Mouse (Mus musculus) intestine, embryonic 16.5 days (tissue): ENCODE measurements at regions not wholly inside any gene's neighbourhood (a gene's known extent, or its start where the extent isn't known, plus 50 kb on each side); places are given as distances from the start of the nearest gene placed in this dataset.

Experiments
- ATAC-seq: fragments of 200-750 bp; cut with Nextera tagmentation; 2 replicates; pipeline ENCODE4 v1.8.0; 2017; ENCODE audit warnings: moderate TSS enrichment, moderate library complexity
- H3K27ac ChIP-seq: fragments of 300-500 bp; sonication (generic); 2 replicates; pipeline ENCODE4 v1.5.1; 2014; ENCODE audit warnings: mild to moderate bottlenecking, low read length
- H3K27me3 ChIP-seq: fragments of 300-500 bp; sonication (generic); replicated peaks from 2 replicates; pipeline ENCODE4 v1.6.1; 2014; ENCODE audit warnings: low read length, control low read depth, mixed read lengths; ENCODE audit not compliant: control insufficient read depth, insufficient read depth
- H3K36me3 ChIP-seq: fragments of 300-500 bp; sonication (generic); 2 replicates; pipeline ENCODE4 v1.6.1; 2014; ENCODE audit warnings: low read length, control low read depth; ENCODE audit not compliant: control insufficient read depth, insufficient read depth
- H3K4me1 ChIP-seq: fragments of 300-500 bp; sonication (generic); 2 replicates; pipeline ENCODE4 v1.6.1; 2014; ENCODE audit warnings: low read length, control low read depth, mixed read lengths; ENCODE audit not compliant: control insufficient read depth, insufficient read depth
- H3K4me2 ChIP-seq: fragments of 300-500 bp; sonication (generic); 2 replicates; pipeline ENCODE4 v1.6.1; 2014; ENCODE audit warnings: low read depth, low read length, control low read depth
- H3K4me3 ChIP-seq: fragments of 300-500 bp; sonication (generic); 2 replicates; pipeline ENCODE4 v1.5.1; 2014; ENCODE audit warnings: mild to moderate bottlenecking, low read length
- H3K9ac ChIP-seq: fragments of 300-500 bp; sonication (generic); 2 replicates; pipeline ENCODE4 v1.6.1; 2014; ENCODE audit warnings: low read depth, low read length
- H3K9me3 ChIP-seq: fragments of 300-500 bp; sonication (generic); 2 replicates; pipeline ENCODE4 v1.6.1; 2016; ENCODE audit warnings: low read length, control low read depth; ENCODE audit not compliant: control insufficient read depth
- WGBS: fragments of 180-500 bp; shearing (Covaris S2); extraction: QIAGEN DNeasy Blood & Tissue Kit; methylation state at CpG from one replicate; pipeline ENCODE4 v1.1.7; 2014; 5-methylcytosine and 5-hydroxymethylcytosine counted together

- Histone ChIP-seq H3K4me3 (no peak overlapping the region), H3K9me3 (no peaks in the 10 kb centered on the region), H3K9ac (no peak overlapping the region), H3K27ac (no peak overlapping the region), H3K4me1 (0 out of 2 replicates have a peak, but pooled peaks cover 2% of the 10 kb centered on the region), H3K36me3 (no peaks in the 10 kb centered on the region), H3K27me3 (0 out of 2 replicates have a peak, but pooled peaks cover 5% of the 10 kb centered on the region), H3K4me2 (no peak overlapping the region)
- 61% methylated on average over 5 of the region's 5 CpGs for WGBS
- no peak for ATAC-seq
Measured at GRCm38 (mm10) chr5:103357558-103357957, 67.4 kb upstream of the Ptpn13 start.

- H3K4me2 ChIP-seq: no peak overlapping the region
- no peak for ATAC-seq
- H3K27ac ChIP-seq: no peak overlapping the region
- H3K36me3 ChIP-seq: no peaks in the 10 kb centered on the region
- H3K4me1 ChIP-seq: 0 out of 2 replicates have a peak, but pooled peaks cover 2% of the 10 kb centered on the region
- no peak overlapping the region for H3K4me3 ChIP-seq
- 0 out of 2 replicates have a peak, but pooled peaks cover 5% of the 10 kb centered on the region for H3K27me3 ChIP-seq
- H3K9me3 ChIP-seq: no peaks in the 10 kb centered on the region
- no peak overlapping the region for H3K9ac ChIP-seq
- WGBS: 65% methylated on average over 6 of the region's 6 CpGs
Measured at GRCm38 (mm10) chr5:103356500-103356899, 68.5 kb upstream of the Ptpn13 start.

GRCm38 (mm10) chr5:103355372-103356300 lies 69.4 kb upstream of the Ptpn13 start:
- no peak for ATAC-seq
- Histone ChIP-seq H3K9me3 (no peaks in the 10 kb centered on the region), H3K4me2 (no peak overlapping the region), H3K4me3 (no peak overlapping the region), H3K36me3 (no peaks in the 10 kb centered on the region), H3K9ac (no peak overlapping the region), H3K27ac (no peak overlapping the region), H3K4me1 (no peaks in the 10 kb centered on the region), H3K27me3 (0 out of 2 replicates have a peak, but pooled peaks cover 5% of the 10 kb centered on the region)
- 36% methylated on average over 21 of the region's 21 CpGs for WGBS

- H3K4me3 ChIP-seq: no peak overlapping the region
- no peak overlapping the region for H3K4me2 ChIP-seq
- no peaks in the 10 kb centered on the region for H3K36me3 ChIP-seq
- no peak overlapping the region for H3K9ac ChIP-seq
- no peaks in the 10 kb centered on the region; the same call in 1 of the 2 replicates for H3K27me3 ChIP-seq
- 23% methylated on average over 2 of the region's 2 CpGs for WGBS
- H3K4me1 ChIP-seq: no peaks in the 10 kb centered on the region
- no peak overlapping the region for H3K27ac ChIP-seq
- no peaks in the 10 kb centered on the region for H3K9me3 ChIP-seq
- ATAC-seq: no peak
Measured at GRCm38 (mm10) chr5:103343869-103344268, 81.1 kb upstream of the Ptpn13 start.

GRCm38 (mm10) chr5:103341456-103341855 lies 83.5 kb upstream of the Ptpn13 start:
- Histone ChIP-seq H3K4me2 (no peak overlapping the region), H3K36me3 (no peaks in the 10 kb centered on the region), H3K4me1 (no peaks in the 10 kb centered on the region), H3K27ac (no peak overlapping the region), H3K4me3 (no peak overlapping the region), H3K9ac (no peak overlapping the region), H3K9me3 (no peaks in the 10 kb centered on the region), H3K27me3 (no peaks in the 10 kb centered on the region; the same call in 1 of the 2 replicates)
- no peak for ATAC-seq
- WGBS: 48% methylated on average over 3 of the region's 3 CpGs

- H3K27ac ChIP-seq: no peak overlapping the region
- no peak for ATAC-seq
- WGBS: 38% methylated on average over 9 of the region's 9 CpGs
- no peak overlapping the region for H3K4me2 ChIP-seq
- H3K4me3 ChIP-seq: no peak overlapping the region
- no peaks in the 10 kb centered on the region for H3K36me3 ChIP-seq
- no peaks in the 10 kb centered on the region for H3K4me1 ChIP-seq
- no peaks in the 10 kb centered on the region for H3K9me3 ChIP-seq
- no peak overlapping the region for H3K9ac ChIP-seq
- H3K27me3 ChIP-seq: no peaks in the 10 kb centered on the region; the same call in 1 of the 2 replicates
Measured at GRCm38 (mm10) chr5:103340626-103341025, 84.4 kb upstream of the Ptpn13 start.

GRCm38 (mm10) chr5:103336689-103337490 lies 88.1 kb upstream of the Ptpn13 start:
- no peak overlapping the region for H3K27ac ChIP-seq
- H3K27me3 ChIP-seq: no peaks in the 10 kb centered on the region
- H3K36me3 ChIP-seq: no peaks in the 10 kb centered on the region
- H3K4me2 ChIP-seq: no peak overlapping the region
- no peaks in the 10 kb centered on the region for H3K9me3 ChIP-seq
- no peak for ATAC-seq
- WGBS: 18% methylated on average over 11 of the region's 11 CpGs
- no peak overlapping the region for H3K4me3 ChIP-seq
- no peak overlapping the region for H3K9ac ChIP-seq
- no peaks in the 10 kb centered on the region for H3K4me1 ChIP-seq

- WGBS: 29% methylated on average over 12 of the region's 12 CpGs
- H3K9me3 ChIP-seq: no peaks in the 10 kb centered on the region
Measured at GRCm38 (mm10) chr5:103335916-103336688, 88.9 kb upstream of the Ptpn13 start.

GRCm38 (mm10) chr5:103326412-103326811 lies 98.6 kb upstream of the Ptpn13 start:
- Histone ChIP-seq H3K9me3 (no peaks in the 10 kb centered on the region), H3K4me1 (no peaks in the 10 kb centered on the region), H3K36me3 (no peaks in the 10 kb centered on the region), H3K27me3 (no peaks in the 10 kb centered on the region), H3K4me2 (no peak overlapping the region), H3K9ac (no peak overlapping the region), H3K4me3 (no peak overlapping the region), H3K27ac (no peak overlapping the region)
- ATAC-seq: no peak
- WGBS: 69% methylated on average over 10 of the region's 10 CpGs

More at GRCm38 (mm10) chr5:103335916-103336688, 88.9 kb upstream of the Ptpn13 start:
- no peak overlapping the region for H3K9ac ChIP-seq
- no peak overlapping the region for H3K4me3 ChIP-seq
- no peaks in the 10 kb centered on the region for H3K4me1 ChIP-seq
- H3K27me3 ChIP-seq: no peaks in the 10 kb centered on the region
- no peak overlapping the region for H3K4me2 ChIP-seq
- no peaks in the 10 kb centered on the region for H3K36me3 ChIP-seq
- no peak overlapping the region for H3K27ac ChIP-seq
- no peak for ATAC-seq
